Mouse (Mus musculus) B cell, adult 2 months (primary cell): Measurements from ENCODE around the gene Pla2g7.
A peak's percentile ranks its signal among the peaks of the same experiment; 100 is the strongest.

Source experiments
- DNase-seq, 2 experiments: peaks; one replicate each; pipeline ENCODE4 v3.0.0; 2022

The Pla2g7 gene

DNA sequence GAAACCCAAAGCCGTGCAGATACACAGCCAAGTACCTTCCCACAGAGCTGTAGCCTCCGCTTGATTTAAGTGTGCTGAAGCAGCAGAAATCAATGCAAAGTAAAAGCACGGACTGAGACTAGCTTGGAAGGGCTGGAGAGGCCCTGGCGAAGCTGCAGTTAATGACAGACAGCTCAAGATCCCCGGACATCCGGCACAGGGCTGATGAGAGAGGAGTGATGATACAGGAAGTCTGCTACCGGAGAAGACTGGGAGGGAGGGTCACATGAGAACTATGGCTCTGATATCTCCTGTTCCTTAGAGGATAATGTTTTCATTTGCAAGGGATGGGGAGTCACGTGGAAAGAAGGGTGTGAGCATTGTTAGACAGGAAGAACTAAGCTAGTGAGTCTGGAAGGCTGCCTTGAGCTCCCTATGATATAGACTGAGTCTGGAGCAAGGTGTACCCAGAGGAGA, 13.1 kb downstream of the Pla2g7 start:
- no peak for DNase-seq

DNA sequence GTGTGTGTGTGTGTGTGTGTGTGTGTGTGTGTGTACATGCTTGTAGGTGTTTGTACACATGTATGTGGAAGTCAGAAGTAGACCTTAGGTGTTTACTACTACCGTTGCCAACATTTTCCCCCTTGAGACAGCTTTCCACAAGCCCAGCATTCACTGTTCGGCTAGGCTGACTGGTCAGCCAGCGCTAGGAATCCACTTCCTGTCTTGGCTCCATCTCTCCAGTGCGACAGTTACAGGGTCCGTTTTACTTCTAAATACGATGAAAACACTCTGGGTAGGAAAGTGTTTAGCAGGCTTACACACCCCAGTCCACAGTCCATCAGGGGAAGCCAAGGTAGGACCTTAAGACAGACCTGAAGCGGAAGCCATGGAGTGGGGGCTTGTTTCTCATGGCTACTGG, 16.9 kb downstream of the Pla2g7 start:
- DNase-seq: no peak

DNA sequence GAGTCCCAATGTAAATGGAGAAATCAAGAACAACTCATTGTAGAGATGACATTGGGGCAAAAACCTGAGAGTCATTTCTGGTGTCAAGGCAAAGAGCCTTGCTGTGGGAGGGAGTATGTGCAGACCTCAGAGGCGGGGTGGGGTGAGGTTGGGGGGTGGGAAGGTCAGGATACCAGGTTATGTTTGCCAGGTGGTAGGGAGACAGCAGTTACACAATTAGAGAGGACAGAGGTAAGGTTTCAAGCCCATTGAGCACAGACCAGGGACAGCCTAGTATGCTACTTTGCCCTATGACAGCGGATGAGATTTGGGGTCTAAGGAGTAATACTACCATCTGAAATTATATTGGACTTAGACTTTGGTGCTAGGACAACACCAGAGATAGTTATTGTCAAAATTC, 19.4 kb downstream of the Pla2g7 start:
- no peak for DNase-seq

DNA sequence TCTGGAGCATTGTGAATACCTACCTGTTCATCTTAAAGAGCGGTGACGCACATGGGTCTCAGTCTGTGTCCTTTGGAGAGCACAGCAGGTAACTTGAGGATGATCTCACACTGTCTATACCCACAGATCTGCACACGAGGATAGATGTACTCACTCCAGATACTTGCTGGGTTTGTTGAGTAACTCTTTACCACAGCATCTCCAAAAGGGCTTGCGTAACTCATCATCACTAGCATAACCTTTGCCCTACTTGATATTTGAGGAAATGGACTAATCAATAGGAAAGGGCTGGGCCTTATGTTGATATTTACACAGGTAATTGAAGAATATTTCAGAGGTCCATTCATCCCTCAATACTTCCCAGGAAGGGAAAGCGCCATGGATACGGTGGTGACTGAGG, 21.9 kb downstream of the Pla2g7 start:
- no peak for DNase-seq

DNA sequence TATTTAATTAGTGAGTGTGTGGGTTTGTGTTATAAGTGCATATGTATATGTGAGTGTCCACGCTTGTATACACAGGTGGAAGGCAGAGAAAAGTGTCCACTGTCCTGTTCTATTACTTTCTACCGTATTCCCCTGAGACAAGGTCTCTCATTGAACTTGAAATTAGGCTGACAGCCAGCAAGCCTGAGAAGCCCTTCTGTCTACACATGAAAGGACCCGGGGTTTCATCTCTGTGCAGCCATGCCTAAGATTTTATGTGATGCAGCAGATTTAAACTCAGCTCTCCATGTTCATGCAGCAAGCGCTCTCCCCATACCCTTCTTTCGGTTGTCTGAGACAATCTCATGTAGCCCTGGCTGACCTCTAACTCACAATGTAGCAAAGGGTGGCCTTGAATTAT, 22.6 kb downstream of the Pla2g7 start:
- DNase-seq: no peak

DNA sequence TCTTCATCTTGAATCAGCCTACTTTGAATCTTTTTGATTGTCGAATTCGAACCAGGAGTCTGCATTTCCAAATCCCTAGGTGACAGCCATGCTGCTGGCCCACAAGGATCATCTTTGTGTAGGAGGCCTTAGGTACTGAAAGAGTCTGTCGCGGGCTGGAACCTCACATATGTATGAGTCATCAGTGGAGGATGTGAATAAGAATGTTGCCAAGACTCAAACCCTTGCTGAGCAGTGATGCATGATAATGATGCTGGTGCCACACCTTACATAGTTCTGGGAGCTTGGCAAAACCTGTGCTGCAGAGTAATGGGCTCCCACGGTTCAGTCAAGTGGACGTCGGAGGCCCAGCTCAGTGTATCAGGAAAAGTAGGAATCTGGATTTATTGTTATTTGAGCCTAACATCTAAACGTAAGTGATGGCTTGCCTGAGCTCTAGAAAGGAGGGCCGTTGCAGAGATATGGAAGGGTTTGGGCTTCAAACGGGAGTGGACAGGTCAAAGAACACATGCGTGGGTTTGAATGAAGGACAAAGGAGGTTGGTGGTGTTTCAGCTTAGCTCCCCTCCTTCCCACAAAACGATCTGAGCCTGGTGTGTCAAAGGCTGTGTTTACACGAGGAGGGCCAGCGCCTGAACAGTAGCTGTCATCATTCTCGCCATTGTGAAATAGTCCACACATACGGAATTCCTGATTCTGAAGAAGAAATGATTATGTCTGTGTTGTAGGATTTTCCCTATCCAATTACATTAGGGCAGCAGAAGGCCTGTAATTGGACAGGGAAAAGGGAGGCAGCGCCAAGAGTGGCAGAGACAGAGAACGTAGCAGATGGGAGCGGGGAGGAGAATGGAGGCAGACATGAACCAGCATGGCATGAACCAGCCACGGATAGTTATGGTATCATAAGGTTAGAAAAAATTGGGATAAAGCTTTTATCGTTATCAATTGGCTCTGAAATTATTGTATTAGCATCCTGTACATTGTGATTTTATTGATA, 24.7 kb downstream of the Pla2g7 start:
- no peak for DNase-seq

DNA sequence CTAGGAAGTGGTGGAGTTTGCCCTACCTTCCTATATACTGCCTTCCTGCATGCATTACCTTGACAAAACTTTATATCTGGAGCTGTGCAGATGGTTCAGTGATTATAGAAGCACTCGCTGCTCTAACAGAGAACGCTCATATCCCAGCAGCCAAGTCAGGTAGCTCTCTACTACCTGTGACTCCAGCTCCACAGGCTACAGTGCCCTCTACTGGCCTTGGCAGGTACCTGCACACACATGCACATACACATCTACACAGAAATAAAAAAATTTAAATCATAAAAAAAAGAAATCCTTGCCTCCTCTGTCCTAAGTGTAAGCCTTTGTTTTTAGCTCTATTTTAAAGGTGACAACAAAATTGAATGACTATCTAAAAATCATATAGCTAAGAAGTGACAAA, 29.8 kb downstream of the Pla2g7 start:
- no peak for DNase-seq

DNA sequence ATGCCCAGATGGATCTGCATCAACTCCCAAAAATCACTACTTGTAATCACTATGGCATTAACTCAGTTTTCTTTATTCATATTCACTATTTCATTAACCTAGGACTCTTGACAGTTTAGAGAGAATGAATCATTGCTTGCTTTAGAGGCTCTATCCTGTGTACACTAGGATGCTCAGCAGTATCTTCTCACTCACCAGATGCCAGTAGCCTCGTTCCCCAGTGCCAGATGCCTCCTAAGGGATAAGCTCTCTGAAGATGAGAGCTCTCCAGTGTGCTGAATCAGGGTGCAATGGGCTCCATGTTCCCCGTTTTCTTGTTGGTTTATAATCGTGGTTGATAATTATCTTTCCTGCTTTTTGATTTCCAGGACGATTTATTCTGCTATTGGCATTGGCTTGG, 30.8 kb downstream of the Pla2g7 start:
- no peak for DNase-seq

DNA sequence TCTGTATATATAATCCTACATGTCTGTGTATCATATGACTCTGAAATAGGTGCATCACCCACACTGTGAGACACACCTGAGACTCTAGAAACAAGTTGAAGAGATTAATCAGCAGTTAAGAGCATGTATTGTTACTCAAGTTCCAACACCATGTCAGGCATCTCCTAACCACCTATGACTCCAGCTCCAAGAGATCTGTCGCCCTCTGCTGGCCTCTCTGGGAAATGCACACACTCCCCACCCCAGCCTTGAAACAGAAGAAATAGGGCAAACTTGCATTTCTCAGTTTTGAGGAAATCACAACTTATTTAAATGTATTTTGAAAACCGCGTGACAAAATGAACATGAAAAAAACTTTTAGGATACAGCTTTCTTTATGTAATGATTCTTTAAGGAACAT, 38.8 kb downstream of the Pla2g7 start:
- DNase-seq: peak; percentile 85 to 87

DNA sequence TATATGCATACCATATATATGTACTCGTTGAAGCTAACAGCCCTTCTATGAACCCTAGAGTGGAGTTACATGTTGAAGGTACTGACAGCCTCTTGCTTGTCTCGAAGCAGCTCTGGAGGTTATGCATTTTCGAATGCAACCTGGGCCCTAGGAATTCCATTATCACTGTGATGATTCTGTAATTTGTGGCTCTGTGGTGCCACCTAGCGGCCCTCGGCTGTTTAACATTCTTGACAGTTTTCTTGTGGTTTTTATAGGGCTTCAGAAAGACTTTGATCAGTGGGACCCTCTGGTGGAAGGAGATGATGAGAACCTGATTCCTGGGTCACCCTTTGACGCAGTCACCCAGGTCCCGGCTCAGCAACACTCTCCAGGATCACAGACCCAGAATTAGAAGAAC, 43.7 kb downstream of the Pla2g7 start:
- DNase-seq: peak; percentile 53 to 60

DNA sequence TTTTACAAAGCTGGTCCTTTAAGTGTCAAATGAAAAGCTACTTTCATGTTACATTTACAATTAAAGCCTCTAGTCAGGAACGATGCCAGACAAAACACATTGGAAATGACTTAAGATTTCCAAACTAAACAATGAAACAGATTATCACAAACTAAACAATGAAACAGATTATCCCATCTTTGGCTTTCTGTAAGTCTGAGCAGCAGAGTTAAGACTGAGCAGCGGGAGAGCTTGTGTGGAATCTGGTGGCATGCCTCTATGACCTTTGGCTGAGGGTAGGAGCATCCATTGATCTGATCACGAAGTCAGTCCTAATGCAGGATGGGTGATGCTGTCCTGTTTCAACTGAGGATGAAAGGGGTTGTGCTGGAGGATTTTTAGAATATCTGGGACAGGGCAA, 44.3 kb downstream of the Pla2g7 start:
- no peak for DNase-seq

DNA sequence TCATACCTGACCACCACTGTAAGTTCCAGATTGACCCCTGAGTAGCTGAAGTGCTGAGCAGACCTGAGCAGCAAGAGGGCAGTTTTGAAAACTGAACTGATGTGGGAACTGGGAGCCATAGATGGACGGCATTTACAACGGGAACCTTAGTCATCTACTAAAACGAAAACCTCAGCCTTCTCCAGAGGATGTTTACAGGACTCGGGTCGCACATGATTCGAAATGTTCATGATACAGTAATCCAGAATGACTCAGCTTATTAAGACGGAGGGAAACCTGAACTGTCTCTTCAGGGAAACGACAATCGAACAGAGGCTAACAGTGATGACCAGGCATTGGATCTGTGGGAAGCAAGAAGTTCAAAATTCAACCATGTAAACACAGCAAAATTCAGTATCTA, 51.3 kb downstream of the Pla2g7 start:
- DNase-seq: no peak

DNA sequence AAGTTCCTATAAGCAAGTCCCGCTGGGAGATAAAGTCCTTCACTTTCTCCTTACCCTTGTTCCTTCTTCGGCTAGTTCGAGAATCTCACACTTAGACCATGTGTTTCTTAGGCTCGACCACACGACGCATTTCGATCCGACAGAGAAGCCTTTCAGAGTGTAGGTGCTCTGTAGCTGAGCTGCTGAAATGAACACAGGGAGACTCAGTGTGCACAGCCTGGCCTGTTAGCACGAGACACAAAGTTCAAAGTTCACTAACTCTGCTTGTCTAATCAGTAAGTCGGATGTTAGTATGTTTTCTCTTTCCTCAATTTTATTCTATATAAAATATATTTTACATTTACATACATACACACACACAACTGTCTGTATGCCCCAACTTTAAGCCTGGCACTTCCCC, 54.2 kb downstream of the Pla2g7 start:
- DNase-seq: no peak

DNA sequence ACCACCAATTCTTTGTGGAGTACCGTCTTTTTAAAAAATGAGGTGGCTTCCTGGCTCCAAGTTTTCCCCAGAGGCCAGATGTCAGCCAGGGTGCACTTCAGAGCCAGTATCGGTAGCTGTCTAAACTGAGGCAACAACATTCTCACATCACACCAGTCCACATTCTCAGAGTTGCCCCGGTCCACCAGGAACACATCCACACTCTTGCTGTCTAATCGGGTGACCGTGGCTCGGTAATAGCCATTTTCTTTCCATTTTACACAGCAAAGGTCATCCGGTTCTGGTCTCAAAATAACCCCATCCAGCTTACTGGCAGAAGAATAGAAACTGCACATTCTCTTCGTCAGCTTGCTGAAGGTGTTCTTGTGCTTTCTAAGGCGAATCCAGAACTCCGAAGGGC, 60.3 kb downstream of the Pla2g7 start:
- no peak for DNase-seq

DNA sequence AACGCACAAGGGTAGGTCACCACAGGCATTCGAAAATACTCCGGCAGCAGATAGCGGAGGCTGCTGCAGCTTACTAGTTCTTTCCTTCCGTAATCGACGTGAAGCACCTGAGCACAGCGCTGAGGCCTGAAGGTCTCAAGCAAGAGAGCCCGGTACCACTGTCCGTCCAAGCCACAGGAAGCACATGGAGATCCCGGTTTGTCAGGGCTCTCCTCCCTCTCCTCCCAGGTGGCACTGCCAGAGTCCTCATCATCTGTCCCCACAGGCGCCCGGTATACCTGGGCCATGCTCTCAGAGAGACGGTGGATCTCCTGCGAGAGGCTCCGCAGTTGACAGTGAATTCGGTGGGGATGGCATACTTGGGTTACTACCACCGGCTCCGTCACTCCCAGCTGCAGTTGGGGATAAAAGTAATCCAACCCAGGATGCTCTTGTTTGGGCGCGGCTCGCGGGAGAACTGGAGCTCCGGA, 61.2 kb downstream of the Pla2g7 start:
- DNase-seq: no peak

DNA sequence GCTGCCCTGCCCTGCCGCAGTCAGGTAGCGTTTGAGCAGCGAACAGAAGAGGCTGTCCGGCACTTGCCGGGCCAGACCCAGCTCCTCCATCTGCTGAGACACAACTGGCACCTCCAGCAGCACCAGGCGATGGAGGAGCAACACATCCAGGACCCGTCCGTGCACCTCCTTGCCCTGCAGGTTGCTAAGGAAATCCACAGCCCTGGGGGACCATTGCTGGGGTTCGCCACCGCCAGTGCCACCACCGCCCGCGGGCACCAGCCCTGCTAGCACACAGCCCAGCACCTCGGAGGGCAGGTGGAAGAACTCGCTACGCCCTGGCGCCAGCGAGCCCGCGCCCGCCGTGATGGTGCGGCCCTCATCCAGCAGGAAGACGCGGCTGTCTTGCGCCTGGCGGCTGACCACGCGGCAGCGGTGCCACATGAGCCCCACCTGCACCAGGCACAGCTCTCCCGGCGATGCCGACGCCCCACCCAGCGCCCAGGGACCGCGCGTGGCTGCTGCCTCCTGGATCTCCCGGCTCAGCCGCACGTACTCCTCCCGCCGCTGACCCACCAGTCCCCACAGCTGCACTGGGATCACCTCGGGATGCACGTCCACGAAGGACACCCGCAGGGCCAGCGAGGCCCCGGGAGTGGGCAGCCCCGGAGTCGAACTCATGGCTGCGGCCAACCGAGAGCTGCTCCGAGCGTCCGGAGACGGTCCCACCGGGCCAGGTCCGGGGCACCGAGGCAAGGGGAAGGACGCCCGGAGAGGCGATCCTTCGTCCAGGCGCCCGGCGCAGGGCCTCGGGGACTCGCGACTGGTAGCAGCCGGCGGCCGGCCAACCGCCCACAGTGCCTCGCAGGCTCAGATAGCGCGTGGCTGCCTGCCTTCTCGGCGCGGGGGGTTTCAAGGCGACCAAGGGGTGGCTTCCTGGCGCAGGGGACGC, 61.9 kb downstream of the Pla2g7 start, which contains the start of gene Tdrd6:
TSS of gene Tdrd6 (minus strand) at position 804 of the 931 bp plus-strand sequence.
- no peak for DNase-seq

DNA sequence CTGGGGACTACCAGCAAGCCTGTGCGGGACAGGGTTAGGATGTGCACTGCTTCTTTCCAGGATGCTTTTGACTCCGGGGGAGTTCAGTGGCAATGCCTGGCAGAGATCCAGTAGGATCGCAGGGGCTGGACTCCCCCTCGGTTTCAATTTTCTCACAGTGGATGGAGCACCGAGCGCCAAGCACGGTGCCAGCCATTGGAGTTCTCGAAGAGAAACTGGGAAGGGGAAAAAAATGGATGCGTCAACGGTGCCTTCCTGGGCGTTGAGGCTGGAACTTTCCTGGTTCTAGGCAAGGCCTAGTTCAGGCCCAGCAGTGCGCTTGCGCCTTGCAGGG, 62.5 kb downstream of the Pla2g7 start:
- DNase-seq: no peak

DNA sequence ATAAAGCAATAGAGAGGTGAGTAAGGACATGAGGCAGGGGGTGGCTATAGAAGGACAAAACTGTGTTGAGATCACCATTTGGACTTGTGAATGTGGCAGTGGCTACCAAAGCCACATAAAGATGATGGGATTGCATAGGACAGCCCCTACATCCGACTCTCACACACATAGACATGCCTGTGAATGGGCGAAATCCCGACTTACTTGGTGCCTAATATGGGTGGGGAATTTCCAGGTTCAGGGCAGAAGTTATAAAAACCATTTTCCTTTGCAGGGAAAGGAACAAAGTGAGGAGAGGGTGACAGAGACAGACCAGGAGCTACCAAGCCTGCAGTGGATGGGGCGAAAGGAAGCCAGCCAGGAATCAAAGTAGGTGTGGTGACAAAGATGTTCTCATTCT, 69.2 kb downstream of the Pla2g7 start:
- no peak for DNase-seq

DNA sequence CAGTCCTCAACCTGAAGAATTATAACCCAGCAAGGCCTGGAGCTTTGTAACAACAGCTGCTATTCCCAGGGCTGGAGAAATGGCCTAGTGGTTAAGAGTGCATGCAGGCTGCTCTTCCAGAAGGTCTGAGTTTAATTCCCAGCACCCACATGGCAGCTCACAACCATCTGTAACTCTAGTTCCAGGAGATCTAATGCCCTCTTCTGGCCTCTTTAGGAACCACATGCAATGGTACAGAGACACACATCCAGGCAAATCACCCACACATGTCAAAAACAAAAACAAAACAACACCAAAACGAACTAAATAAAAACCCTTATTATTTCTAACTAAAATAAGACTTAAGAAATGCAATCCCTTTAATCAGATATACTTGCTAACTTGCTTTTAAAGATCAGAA, 72.9 kb downstream of the Pla2g7 start:
- DNase-seq: peak in 1 of 2 experiments; percentile 3

DNA sequence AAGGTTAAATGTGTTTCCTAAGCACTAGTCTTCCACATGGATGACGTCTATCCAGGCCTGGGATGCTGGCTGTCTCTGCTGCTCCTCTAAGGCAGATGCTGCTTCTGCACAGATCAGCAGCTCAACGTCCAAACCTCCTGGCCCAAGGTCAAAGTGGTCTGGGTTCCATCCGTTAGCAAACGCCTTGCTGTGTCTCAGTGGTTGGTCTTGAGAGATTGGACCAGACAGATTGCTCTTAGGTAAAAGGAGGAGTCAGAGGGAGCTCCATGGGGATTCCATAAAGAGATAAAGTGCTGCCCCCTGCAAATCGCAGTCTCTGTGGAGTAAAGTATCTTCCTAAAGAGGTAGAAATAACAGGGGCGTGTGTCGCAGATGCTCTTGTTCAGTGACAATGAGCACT, 75.3 kb downstream of the Pla2g7 start:
- no peak for DNase-seq

DNA sequence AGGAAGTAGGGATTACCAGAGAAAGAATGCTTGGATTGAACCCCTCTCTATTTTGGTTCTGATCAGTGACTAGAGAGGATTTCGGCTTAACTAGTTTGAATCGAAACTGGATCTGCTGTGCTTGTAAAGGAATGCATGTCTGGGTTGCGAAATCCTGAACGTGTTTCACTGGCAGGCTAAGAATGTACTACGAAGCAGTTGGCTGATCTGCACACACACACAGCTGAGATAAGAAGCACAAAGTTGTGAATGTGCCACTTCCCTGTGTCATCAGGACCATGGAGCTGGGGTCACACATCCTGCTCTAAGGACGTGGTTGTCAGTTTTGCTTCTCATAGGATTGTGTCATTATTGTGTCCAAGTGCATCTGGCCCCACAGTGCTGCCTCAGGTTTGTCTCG, 76.5 kb downstream of the Pla2g7 start:
- no peak for DNase-seq

DNA sequence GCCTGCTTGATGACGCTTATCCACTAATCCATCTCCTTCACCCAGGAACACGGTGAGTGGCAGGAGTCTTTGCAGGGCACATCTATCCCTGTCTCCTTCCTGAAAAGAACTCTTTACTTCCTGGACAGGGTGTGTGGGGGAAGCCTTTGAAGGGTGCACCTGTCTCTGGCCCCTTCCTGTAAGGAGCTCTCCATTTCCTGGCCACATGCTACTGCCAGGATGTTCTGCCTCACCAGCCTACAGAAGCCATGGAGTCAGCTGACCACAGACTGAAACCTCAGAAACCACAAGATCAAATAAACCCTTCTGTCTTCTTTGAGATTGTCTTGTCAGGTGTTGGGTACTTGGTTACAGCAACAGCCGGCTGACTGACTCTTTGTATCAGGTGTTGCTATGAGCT, 77.2 kb downstream of the Pla2g7 start:
- no peak for DNase-seq

DNA sequence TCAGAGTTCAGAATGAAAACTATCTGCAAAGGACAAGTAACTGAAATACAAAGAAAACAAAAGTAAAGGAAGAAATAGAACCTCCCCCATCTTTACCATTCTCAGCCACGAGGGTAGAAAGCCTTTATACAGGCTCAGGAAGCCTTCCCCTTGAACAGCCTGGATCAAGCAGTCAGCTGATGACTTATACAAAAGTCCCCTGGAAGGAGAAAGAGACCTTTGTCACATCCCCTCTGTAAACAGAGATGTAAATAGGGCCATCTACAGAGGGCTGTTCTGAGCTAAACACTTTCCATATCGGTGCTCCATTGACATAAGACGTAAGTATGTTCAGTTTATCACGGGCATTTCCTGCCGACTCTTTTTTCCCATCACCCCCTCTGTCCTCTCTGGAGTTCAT, 79.0 kb downstream of the Pla2g7 start:
- DNase-seq: no peak
